Mouse (Mus musculus) c-Kit-positive CD71-positive TER-119-negative erythroid progenitor cells, embryonic 14.5 days (primary cell): ENCODE data around the gene Tex30.

Source experiments
- DNase-seq: peaks from one replicate; pipeline ENCODE4 v3.0.0-alpha.2; 2013; ENCODE audit warnings: low read depth

Tex30 gene

GRCm38 (mm10) chr1:44042555-44042915 is 59.7 kb downstream of the Tex30 start:
- no peak for DNase-seq

DNA sequence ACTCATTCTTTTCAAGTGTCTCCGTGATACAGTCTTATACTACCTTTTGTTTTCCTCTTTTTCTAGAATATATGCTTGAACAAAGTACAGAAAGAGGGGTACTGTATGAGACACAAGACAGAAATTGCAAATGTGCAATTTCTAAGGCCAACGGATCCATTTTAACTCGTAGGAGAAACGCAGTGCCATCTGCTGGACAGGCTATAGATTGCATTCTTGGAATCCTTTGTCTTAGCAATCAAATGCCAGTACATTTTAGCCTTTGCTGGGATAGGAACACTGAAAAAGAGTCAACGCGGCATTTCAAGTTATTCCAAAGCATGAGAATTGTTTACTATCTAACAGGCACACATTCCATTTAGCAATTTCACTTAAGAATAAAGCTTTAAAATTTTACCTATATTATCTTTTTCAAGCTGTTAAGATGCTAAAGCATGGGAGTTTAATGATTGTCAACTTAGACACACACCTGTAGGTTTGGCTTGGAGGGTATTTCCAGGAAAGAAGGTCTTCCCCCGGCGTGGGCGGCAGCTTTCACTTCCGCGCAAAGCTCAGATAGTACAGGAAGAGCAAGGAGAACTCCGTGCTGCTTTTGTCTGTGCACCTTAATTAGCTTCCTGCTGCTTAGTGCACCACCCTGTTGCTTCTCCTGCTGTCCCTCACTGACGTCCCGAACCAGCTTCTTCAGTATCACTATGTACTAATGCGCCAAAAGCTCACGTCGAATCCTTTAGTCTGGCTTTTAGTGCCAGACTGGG is 60.3 kb downstream of the Tex30 start:
- peak; percentile 39 for DNase-seq
